Mouse (Mus musculus): ENCODE measurements around the gene Lamb3.
A peak's percentile ranks its signal among the peaks of the same experiment; 100 is the strongest.

The Lamb3 gene

GRCm38 (mm10) chr1:193284228-193284779, 76.8 kb downstream of the Lamb3 start:
- no peak for DNase-seq

DNA sequence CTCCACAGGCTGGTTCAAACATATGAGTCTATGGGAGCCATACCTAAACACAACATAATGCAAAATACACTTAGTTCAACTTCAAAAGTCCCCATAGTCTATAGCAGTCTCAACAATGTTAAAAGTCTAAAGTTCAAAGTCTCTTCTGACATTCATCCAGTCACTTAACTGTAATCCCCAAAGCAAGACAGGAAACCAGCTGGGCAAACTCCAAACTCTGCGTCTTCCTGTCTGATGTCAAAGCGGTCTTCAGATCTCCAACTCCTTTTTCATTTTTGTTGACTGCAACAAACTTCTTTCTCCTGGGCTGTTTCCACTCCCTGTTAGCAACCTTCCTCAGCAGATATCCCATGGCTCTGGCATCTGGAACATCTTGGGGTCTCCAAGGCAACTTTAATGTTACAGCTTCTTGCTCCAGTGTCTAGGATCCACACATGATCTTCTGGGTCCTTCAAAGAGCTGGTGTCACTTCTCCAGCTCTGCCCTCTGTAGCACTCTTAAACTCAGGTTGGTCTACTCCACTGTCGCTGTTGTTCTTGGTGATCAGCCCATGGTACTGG, 78.3 kb downstream of the Lamb3 start:
- DNase-seq: peak; percentile 57

DNA sequence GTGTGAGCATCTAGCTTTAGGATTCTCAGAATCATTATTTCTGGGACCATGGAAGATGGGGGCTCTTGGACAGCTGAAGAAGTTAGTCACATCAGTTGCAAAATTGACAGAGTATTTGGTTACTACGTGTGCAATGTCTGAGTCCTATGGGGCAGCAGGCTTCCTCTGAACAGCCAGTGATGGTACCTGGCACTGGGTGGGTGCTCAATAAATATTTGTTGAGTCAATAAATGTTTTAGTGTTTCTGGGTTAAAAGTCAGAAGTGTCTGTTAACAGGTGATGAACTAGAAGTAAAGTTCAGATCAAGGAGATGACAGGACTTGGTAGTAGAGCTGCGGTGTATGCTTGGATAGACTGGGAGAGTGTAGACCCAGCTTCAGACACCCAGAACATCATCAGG, 80.1 kb downstream of the Lamb3 start:
- no peak for DNase-seq

- no peak for DNase-seq
Measured at GRCm38 (mm10) chr1:193289076-193289475, 81.6 kb downstream of the Lamb3 start.

GRCm38 (mm10) chr1:193289914-193290313, 82.4 kb downstream of the Lamb3 start:
- no peak for DNase-seq

DNA sequence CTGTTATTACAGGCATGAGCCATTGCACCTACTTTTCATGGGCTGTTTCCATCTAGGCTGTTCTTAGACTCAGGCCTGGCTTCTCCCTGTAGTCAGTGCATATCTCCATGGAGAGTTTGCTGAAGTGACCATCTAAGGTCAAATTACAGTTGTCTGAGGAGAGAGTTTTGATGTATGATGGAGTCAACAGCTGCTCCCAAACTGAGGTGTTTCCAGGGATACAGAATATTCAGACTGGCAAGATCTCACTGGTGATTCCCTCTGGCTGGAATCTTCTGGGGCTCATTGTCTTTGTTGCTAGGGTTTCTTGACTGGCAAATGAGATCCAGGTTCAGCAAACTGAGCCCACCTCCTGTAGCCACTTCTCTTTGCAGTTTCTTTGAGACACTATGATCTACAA, 83.2 kb downstream of the Lamb3 start:
- DNase-seq: no peak

DNA sequence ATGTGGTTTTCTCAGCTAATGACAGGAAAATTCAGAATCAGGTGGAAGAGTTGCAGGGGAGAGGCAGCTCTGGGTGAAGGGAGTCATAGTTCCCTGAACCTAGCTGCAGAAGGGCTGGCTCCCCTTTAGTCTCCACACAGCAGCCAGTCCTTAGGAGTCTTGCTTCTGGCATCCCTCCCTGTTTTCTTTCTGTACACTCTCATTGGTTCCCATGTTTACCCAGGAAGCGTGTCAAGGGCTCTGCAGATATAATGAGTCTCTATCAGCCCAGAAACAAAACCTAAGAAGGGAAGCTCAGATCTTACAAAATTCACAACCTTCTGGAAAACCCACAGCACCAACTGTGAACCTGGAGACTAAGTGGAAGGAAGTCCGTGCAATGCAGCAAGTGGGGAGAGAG, 85.5 kb downstream of the Lamb3 start:
- no peak for DNase-seq

- DNase-seq: no peak
Measured at GRCm38 (mm10) chr1:193293926-193294325, 86.4 kb downstream of the Lamb3 start.

GRCm38 (mm10) chr1:193295920-193296319, 88.4 kb downstream of the Lamb3 start:
- no peak for DNase-seq

DNA sequence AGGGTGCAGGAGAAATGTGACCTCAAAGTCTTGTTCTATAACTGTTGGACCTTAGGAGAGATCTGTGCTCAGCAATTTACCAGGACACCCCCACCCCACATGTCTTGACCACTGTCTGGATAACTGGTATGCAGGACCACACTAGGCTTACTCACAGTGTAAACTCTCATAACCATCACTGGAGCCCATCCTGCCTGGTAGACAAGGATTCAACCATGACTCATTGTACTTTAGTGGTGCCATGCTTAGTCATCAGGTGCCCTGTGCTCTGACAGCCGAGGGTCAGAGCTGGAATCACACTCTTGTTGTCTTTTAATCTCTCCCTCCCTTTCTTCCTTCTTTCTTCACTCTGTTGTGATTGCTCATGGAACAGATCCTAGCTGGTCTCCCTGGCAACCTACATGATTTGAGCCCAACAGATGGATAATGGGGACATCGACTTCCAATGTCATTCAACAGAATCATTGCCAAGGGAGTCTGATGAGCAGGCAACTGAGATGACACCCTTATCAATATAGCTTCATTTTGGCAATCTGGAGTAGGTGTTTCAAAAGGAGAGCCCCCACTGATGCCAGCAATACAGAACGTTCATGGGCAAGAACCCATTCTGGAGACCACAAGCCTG, 90.8 kb downstream of the Lamb3 start:
- no peak for DNase-seq

DNA sequence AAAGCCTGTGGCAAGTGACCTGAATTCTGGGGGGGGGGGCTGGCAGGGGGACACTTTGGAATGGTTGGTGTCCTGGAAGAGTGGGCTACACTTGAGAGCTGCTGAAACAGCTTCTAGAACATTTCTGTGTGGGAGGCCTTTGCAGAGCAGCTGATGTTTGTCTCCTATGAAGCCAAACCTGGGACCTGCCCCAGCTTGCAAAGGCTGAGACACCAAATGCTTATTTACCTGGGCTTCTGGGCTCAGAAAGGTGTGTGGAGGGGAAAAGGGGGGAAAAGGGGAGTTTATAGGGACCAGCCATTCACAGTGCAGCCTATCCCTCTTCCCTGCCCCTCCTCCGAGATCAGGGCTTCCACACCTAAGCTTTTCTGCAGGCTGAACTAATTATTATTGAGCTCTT, 92.5 kb downstream of the Lamb3 start:
- DNase-seq: no peak

DNA sequence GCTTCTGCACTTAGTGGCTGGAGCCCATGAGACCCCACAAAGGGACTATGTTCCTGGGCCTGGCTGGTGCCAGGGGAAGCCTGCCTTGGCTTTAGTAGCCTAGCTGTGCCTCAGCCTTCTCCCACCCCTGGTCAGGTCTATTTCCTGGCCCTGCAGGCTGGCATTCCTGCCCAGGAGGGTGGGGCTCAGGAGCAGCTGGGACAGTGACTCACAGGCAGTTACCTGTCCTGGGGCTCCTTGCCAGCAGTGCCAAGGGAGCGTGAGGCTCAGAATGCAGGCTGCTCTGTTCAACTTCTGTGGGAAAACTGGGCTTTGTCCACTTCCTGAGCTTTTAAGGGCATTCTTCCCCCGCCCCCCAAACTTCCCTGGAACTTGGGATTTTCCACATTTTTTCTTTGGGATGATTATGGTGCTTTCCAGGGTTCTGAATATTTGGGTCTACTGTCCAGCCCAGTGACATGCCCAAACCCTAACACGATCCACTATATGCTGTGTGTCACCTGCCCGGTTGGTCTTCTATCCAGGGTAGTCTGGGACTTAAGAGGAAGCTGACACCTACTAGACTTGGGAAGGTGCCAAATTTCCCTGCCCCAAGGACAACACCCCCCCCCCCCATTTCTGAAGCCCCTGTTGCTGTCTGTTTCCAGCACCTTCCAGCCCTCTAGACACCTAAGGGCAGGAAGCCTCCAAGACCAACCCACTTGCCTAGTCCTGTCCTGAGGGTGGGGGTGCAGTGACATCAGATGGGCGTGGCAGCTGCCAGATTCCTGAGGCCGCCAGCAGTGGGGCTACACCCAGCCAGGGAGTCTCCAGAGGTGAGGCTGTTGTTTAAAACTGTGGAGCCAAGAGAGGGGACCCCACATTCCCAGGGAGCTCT, 94.0 kb downstream of the Lamb3 start:
- no peak for DNase-seq

GRCm38 (mm10) chr1:193302093-193302405, 94.5 kb downstream of the Lamb3 start:
- no peak for DNase-seq

DNA sequence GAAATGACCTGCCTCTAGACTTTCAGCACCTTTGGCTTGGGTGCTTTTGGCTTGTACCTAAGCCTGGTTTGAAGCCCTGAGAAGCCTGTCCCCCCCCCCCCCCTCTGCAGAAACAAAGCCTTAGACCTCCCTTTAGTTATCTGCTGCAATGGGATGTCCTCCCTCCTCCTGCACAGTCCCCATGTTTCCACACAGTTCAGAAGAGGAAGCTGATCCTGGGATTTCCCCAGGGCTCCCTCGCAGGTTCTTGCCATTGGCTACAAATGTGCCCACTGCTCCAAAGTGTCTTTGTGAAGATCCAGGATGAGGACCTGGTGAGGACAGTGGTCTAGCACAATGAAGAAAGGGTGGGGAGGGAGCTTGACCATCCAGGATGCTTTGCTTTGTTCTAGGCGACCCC, 95.6 kb downstream of the Lamb3 start:
- DNase-seq: no peak

GRCm38 (mm10) chr1:193305386-193305785, 97.9 kb downstream of the Lamb3 start:
- DNase-seq: no peak

- DNase-seq: no peak
Measured at GRCm38 (mm10) chr1:193306832-193307231, 99.3 kb downstream of the Lamb3 start.

- DNase-seq: no peak
Measured at GRCm38 (mm10) chr1:193309785-193310518, 102.5 kb downstream of the Lamb3 start.

- DNase-seq: no peak
Measured at GRCm38 (mm10) chr1:193310519-193311085, 103.1 kb downstream of the Lamb3 start.

DNA sequence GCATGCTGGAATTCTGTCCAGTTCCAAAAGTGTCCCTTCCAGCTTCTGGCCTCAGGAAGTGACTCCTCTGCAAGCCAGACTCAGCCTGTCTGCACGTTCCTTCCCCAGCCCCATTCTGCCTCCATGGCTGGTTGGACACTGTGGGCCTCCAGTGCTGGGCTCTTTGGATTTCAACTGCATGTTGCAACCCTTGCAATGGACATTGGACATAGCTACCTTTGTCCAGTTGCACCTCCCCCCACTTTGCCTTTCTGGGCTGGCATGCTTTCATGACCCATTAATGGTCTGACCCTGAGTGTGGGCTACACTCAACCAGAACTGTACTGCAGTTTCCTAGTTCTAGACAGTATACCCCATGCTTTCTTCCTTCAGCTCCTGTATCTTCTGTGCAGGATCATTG, 104.1 kb downstream of the Lamb3 start:
- DNase-seq: no peak

GRCm38 (mm10) chr1:193315705-193316357, 108.3 kb downstream of the Lamb3 start:
- no peak for DNase-seq

DNA sequence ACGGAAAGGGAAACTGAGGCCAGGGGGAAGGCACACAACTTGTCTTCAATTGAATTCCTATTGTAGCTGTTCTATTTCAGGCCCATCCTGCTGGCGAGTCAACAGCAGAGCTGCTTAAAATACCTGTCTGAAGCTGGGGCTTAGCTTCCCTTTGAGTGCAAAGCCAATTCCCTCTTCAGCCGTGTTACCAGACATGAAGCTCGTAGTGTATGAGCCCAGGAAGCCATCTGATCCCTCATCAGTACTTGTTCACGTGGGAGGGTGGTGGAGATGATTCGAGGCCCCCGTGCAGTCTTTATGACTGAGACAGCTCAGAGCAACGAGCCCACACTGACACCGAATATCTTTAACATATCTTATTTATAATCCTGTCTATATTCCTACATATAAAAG, 108.9 kb downstream of the Lamb3 start:
- no peak for DNase-seq

DNA sequence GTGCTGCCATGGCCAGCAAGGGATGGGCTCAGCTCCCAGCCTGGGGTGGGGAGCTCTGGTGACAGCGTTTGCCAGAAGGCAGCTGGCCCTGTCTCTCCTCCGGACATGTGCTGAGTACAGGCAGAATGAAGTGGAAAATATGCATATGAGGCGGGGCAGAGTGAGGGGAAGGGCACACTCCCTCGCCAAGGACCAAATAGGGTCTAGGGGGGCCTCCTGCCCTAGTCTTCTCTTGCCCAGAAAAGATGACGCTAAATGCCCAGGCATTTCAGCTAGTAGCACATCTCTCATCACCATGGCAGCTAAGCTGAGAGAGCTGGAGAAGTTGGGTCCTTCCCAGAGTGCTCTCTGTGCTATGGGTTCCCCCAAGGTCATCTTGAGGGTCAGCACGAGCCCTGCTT, 109.7 kb downstream of the Lamb3 start:
- no peak for DNase-seq

Measured in thymus, postnatal 14 days (tissue).